Mouse (Mus musculus) intestine, postnatal 0 days (tissue): ENCODE measurements around the gene Tspear. TPM values are rescaled to one million over a fixed set of nuclear protein-coding genes. Genes with fewer than 3 reads are reported as not detected.
"Not testable (repeated sequence)": the region's sequence is repeated elsewhere in the genome, so short reads cannot be mapped to it uniquely, and the experiment has no call there.

ENCODE experiments used
- ATAC-seq: fragments of 200-750 bp; cut with Nextera tagmentation; 2 replicates; pipeline ENCODE4 v1.8.0; 2017; ENCODE audit warnings: mild to moderate bottlenecking, moderate TSS enrichment, moderate library complexity
- H3K27ac ChIP-seq: fragments of 300-500 bp; sonication (generic); 2 replicates; pipeline ENCODE4 v1.5.1; 2014; ENCODE audit warnings: mild to moderate bottlenecking, low read depth, low read length, moderate library complexity
- H3K27me3 ChIP-seq: fragments of 300-500 bp; sonication (generic); replicated peaks from 2 replicates; pipeline ENCODE4 v1.6.1; 2014; ENCODE audit warnings: low read length, mixed read lengths; ENCODE audit not compliant: control insufficient read depth, insufficient read depth
- H3K36me3 ChIP-seq: fragments of 300-500 bp; sonication (generic); 2 replicates; pipeline ENCODE4 v1.6.1; 2014; ENCODE audit warnings: mild to moderate bottlenecking, moderate library complexity; ENCODE audit not compliant: control insufficient read depth, insufficient read depth
- H3K4me1 ChIP-seq: fragments of 300-500 bp; sonication (generic); replicated peaks from 2 replicates; pipeline ENCODE4 v1.6.1; 2014; ENCODE audit warnings: antibody characterized with exemption, low read length, mixed read lengths; ENCODE audit not compliant: control insufficient read depth, insufficient read depth
- H3K4me2 ChIP-seq: fragments of 300-500 bp; sonication (generic); replicated peaks from 2 replicates; pipeline ENCODE4 v1.6.1; 2014; ENCODE audit warnings: low read depth, mild to moderate bottlenecking, moderate library complexity
- H3K4me3 ChIP-seq: fragments of 300-500 bp; sonication (generic); 2 replicates; pipeline ENCODE4 v1.5.1; 2014; ENCODE audit warnings: low read depth, low read length
- H3K9ac ChIP-seq: fragments of 300-500 bp; sonication (generic); 2 replicates; pipeline ENCODE4 v1.6.1; 2014; ENCODE audit warnings: mild to moderate bottlenecking, low read depth, low read length
- H3K9me3 ChIP-seq: fragments of 300-500 bp; sonication (generic); 2 replicates; pipeline ENCODE4 v1.6.1; 2016; ENCODE audit warnings: mixed run types; ENCODE audit not compliant: control insufficient read depth
- CTCF ChIP-seq: sonication (generic); IDR thresholded peaks from 2 replicates; pipeline ENCODE4 v1.5.1; 2016; ENCODE audit warnings: low read depth, mild to moderate bottlenecking, control low read depth, antibody characterized with exemption, moderate library complexity
- WGBS: fragments of 180-500 bp; shearing (Covaris S2); extraction: QIAGEN DNeasy Blood & Tissue Kit; methylation state at CpG from one replicate; pipeline ENCODE4 v1.1.7; 2014; 5-methylcytosine and 5-hydroxymethylcytosine counted together
- polyA plus RNA-seq: library from polyadenylated mRNA; unstranded; fragments of >200 nt; fragmentation: Nextera tagmentation; extraction: Ambion mirVana; gene quantifications from 2 replicates; pipeline ENCODE4 v1.2.1, GENCODE M21; 2015

The Tspear gene
- polyA plus RNA-seq, 1 experiment from 2014 or later = 0.10 TPM

DNA sequence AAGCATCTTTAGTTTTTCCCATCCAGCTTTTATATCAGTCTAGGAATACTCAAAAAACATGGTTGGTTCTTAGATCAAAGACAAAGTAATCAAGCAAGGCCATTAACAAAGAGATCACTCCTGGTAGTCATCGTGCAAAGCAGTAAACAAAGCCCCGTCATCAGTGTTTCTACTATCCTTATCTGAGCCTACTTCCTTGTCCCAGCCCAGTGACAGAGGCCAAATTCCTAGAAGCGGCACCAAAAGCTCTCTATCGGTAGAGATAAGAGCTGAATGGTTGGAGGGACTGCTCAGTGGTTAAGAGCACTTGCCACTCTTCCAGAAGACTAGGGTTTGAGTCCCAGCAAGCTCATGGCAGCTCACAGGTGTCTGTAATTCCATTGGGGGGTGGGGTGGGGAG is 14.8 kb upstream of the Tspear start:
- Histone ChIP-seq H3K4me3 (no peak overlapping the region), H3K9me3 (no peaks in the 10 kb centered on the region), H3K9ac (no peak overlapping the region), H3K4me2 (no peak overlapping the region), H3K27me3 (peaks cover under 1% of the 10 kb centered on the region; the same call in 1 of the 2 replicates), H3K36me3 (no peaks in the 10 kb centered on the region), H3K4me1 (no peaks in the 10 kb centered on the region), H3K27ac (no peak overlapping the region)
- ATAC-seq = no peak; the same call in 1 of the 2 replicates
- TF ChIP-seq CTCF = no peak
- WGBS = 21% methylated on average over 4 of the region's 4 CpGs

DNA sequence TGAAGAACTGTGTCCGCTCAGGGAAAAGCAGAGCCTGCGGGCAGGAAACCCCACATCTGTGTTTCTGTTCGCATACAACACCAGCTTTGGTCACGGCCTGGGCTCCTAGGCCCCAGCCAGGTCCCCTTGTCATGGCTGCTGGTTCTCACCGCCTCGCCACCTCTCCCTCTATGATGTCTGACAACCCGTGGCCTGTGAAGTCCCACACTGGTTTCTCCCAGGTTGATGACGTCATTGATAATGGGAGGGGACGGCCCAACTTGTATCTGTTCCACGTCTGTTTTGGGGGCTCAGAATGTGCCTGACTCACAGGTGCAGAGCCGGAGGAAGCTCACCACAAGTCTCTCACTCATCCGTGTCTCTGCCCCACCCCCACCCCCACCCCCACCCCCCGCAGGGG is 12.6 kb upstream of the Tspear start:
- H3K4me2 ChIP-seq = no peak overlapping the region
- H3K4me1 ChIP-seq = no peaks in the 10 kb centered on the region
- no peak overlapping the region for H3K27ac ChIP-seq
- H3K9ac ChIP-seq = no peak overlapping the region
- H3K9me3 ChIP-seq = no peaks in the 10 kb centered on the region
- no peak for TF ChIP-seq CTCF
- 58% methylated on average over 13 of the region's 13 CpGs for WGBS
- no peaks in the 10 kb centered on the region for H3K36me3 ChIP-seq
- peaks cover 22% of the 10 kb centered on the region for H3K27me3 ChIP-seq
- ATAC-seq = no peak
- no peak overlapping the region for H3K4me3 ChIP-seq

DNA sequence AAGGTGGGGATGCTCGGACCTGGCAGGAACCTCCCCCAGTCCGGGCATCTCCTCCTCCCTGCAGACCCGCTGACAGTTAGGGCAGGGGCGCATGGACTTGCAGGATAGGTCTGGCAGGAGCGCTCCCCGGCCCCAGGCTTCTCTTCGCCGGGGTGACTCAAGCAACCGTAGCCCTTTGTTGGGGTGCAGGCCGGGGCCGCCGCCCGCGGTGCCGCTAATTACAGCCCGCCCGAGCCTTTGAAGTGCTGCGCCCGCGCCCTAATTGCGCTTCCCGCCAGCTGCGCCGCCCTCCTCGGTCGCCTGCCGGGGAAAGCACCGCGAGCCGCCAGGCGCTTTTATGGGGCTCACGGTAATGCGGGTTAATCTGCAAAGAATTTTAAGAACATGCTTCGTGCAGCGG is 8.8 kb upstream of the Tspear start:
- WGBS = under 1% methylated on average over 35 of the region's 35 CpGs
- Histone ChIP-seq H3K4me3 (no peak overlapping the region), H3K4me1 (no peaks in the 10 kb centered on the region), H3K9ac (no peak overlapping the region), H3K4me2 (peak overlapping the region; percentile 52), H3K36me3 (no peaks in the 10 kb centered on the region), H3K9me3 (no peaks in the 10 kb centered on the region), H3K27me3 (peaks cover 26% of the 10 kb centered on the region), H3K27ac (no peak overlapping the region)
- 0 out of 2 replicates have a peak, but pooled peaks have one; percentile 8 for ATAC-seq
- TF ChIP-seq CTCF = no peak

- H3K9ac ChIP-seq = no peak overlapping the region
- 81% methylated on average over 7 of the region's 7 CpGs for WGBS
- TF ChIP-seq CTCF = no peak
- H3K4me1 ChIP-seq = no peaks in the 10 kb centered on the region
- no peak for ATAC-seq
- H3K36me3 ChIP-seq = no peaks in the 10 kb centered on the region
- H3K4me3 ChIP-seq = no peak overlapping the region
- H3K9me3 ChIP-seq = no peaks in the 10 kb centered on the region
- H3K4me2 ChIP-seq = no peak overlapping the region
- H3K27ac ChIP-seq = no peak overlapping the region
- H3K27me3 ChIP-seq = peaks cover 19% of the 10 kb centered on the region
These were observed 3.4 kb upstream of the Tspear start for GRCm38 (mm10) chr10:77682994-77683393.

DNA sequence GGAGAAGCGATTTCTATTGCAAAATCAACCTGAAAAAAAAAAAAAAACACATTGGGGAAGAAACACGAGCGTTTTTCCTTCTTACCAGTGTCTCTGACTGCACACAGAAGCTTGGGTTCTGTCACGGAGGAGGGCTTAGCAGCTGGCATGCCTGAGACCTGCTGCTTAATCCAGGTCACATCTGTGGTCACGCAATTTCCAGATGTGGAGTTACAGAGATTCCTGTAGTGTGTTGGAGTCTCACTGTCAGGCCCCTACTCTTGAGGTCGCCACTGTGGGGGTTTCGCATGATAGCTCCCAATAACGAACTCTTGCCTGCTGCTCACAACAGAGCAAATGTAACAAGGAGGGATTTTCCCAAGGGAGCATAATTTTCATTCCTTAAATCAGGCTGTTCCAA is 2.2 kb upstream of the Tspear start:
- H3K27ac ChIP-seq = no peak overlapping the region
- 0 out of 2 replicates have a peak, but pooled peaks cover 12% of the 10 kb centered on the region for H3K27me3 ChIP-seq
- H3K4me2 ChIP-seq = no peak overlapping the region
- WGBS = 53% methylated on average over 8 of the region's 8 CpGs
- H3K9ac ChIP-seq = no peak overlapping the region
- H3K4me1 ChIP-seq = no peaks in the 10 kb centered on the region
- no peaks in the 10 kb centered on the region for H3K36me3 ChIP-seq
- TF ChIP-seq CTCF = no peak
- no peak overlapping the region for H3K4me3 ChIP-seq
- ATAC-seq = no peak
- no peaks in the 10 kb centered on the region for H3K9me3 ChIP-seq

DNA sequence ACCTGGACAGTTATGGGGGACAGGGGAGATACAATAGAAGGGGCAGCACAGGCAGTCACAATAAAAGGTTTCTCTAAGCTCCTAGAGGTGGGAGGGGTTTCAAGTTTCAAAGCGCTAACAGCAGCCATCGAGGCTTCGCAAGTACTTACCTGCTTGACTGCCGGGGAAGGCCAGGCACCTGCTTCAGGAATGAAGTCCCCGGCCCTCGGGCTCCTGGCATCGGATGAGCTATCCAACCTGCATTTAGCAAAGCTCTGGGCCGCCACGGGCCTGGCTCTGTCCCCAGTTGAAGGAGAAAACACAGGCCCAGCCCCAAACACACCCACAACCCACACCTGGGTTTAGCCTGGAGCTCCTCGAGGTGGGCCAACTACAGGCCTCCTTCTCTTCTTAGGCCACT is 652 bp downstream of the Tspear start:
- no peak for ATAC-seq
- H3K4me3 ChIP-seq = no peak overlapping the region
- TF ChIP-seq CTCF = no peak
- H3K4me1 ChIP-seq = no peaks in the 10 kb centered on the region
- 0 out of 2 replicates have a peak, but pooled peaks cover 7% of the 10 kb centered on the region for H3K27me3 ChIP-seq
- no peaks in the 10 kb centered on the region for H3K36me3 ChIP-seq
- H3K4me2 ChIP-seq = no peak overlapping the region
- H3K9me3 ChIP-seq = no peaks in the 10 kb centered on the region
- H3K27ac ChIP-seq = no peak overlapping the region
- 44% methylated on average over 10 of the region's 10 CpGs for WGBS
- H3K9ac ChIP-seq = no peak overlapping the region

DNA sequence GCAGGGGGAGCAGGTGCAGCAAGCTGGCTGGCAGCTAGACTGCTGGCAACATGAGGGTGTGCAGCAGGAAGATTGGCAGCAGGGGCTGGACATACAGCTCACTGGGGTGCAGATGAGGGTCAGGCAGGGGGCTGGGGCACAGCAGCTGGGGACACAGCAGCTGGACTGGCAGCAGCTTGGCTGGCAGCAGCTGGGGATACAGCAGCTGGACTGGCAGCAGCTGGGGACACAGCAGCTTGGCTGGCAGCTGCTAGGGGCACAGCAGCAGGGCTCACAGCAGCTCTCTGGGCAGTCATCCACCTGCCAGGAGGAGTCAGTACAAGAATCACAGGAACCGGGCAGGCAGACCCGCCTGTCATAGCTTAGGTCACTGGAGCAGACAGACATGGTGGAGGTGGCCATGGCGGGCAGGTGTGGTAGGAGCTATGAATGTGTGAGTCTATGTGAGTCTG is 4.0 kb downstream of the Tspear start, which contains the start of gene Gm19402:
Gm19402 (minus strand) TSS at position 402 of the 452 bp plus-strand sequence.
- not testable (repeated sequence) for H3K4me3 ChIP-seq, H3K9me3 ChIP-seq, H3K27ac ChIP-seq, H3K27me3 ChIP-seq, H3K4me2 ChIP-seq, H3K4me1 ChIP-seq, H3K9ac ChIP-seq, H3K36me3 ChIP-seq, ATAC-seq
- 66% methylated on average over 3 of the region's 3 CpGs for WGBS
